Mouse (Mus musculus) midbrain, embryonic 10.5 days (tissue): ENCODE measurements around the gene Car14. TPM values are rescaled to one million over a fixed set of nuclear protein-coding genes. Genes with fewer than 3 reads are reported as not detected.
"Not testable (repeated sequence)": the region's sequence is repeated elsewhere in the genome, so short reads cannot be mapped to it uniquely, and the experiment has no call there.

Source experiments
- DNase-seq: peaks from one replicate; pipeline ENCODE4 v3.0.0-alpha.2; 2017; ENCODE audit warnings: low spot score
- H3K27ac ChIP-seq: fragments of 300-500 bp; sonication (generic); replicated peaks from 2 replicates; pipeline ENCODE4 v1.5.1; 2016; ENCODE audit warnings: mild to moderate bottlenecking
- H3K27me3 ChIP-seq: fragments of 300-500 bp; sonication (generic); 2 replicates; pipeline ENCODE4 v1.6.1; 2016; ENCODE audit warnings: low read depth, mild to moderate bottlenecking; ENCODE audit not compliant: poor library complexity, severe bottlenecking
- H3K36me3 ChIP-seq: fragments of 300-500 bp; sonication (generic); 2 replicates; pipeline ENCODE4 v1.6.1; 2016; ENCODE audit warnings: mild to moderate bottlenecking, moderate library complexity
- H3K4me1 ChIP-seq: fragments of 300-500 bp; sonication (generic); 2 replicates; pipeline ENCODE4 v1.6.1; 2016
- H3K4me3 ChIP-seq: fragments of 300-500 bp; sonication (generic); 2 replicates; pipeline ENCODE4 v1.5.1; 2016; ENCODE audit warnings: mild to moderate bottlenecking, moderate library complexity
- H3K9me3 ChIP-seq: fragments of 300-500 bp; sonication (generic); replicated peaks from 2 replicates; pipeline ENCODE4 v1.6.1; 2016; ENCODE audit warnings: mild to moderate bottlenecking
- WGBS: fragments of 180-500 bp; shearing (Covaris S2); methylation state at CpG from one replicate; pipeline ENCODE4 v1.1.7; 2016; 5-methylcytosine and 5-hydroxymethylcytosine counted together
- polyA plus RNA-seq: library from polyadenylated mRNA; unstranded; fragments of >200 nt; fragmentation: Nextera tagmentation; extraction: Ambion mirVana; gene quantifications from 2 replicates; pipeline ENCODE4 v1.2.1, GENCODE M21; 2016

Car14 gene
- polyA plus RNA-seq, 1 experiment from 2014 or later: 93.9 TPM

GRCm38 (mm10) chr3:95879063-95879462 is 25.4 kb downstream of the Car14 start:
- H3K27ac ChIP-seq: no peak overlapping the region
- no peak for DNase-seq
- H3K36me3 ChIP-seq: peaks cover 10% of the 10 kb centered on the region; the same call in 1 of the 2 replicates
- H3K9me3 ChIP-seq: no peaks in the 10 kb centered on the region
- peaks cover 25% of the 10 kb centered on the region for H3K4me1 ChIP-seq
- WGBS: 89% methylated on average over 4 of the region's 4 CpGs
- H3K27me3 ChIP-seq: peaks cover 13% of the 10 kb centered on the region
- no peak overlapping the region for H3K4me3 ChIP-seq

- H3K27ac ChIP-seq: peak overlapping the region; percentile 87; the same call in 1 of the 2 replicates
- WGBS: 84% methylated on average over 7 of the region's 7 CpGs
These were observed 32.4 kb downstream of the Car14 start for GRCm38 (mm10) chr3:95872048-95872447.

GRCm38 (mm10) chr3:95871392-95871867 is 33.1 kb downstream of the Car14 start, which contains the start of gene Mrps21:
Gene Mrps21, minus strand, starts transcription at chr3:95871519.
- under 1% methylated on average over 33 of the region's 33 CpGs for WGBS

More at GRCm38 (mm10) chr3:95872048-95872447, 32.4 kb downstream of the Car14 start:
- peaks cover 37% of the 10 kb centered on the region for H3K36me3 ChIP-seq
- H3K9me3 ChIP-seq: no peaks in the 10 kb centered on the region
- no peak for DNase-seq
- H3K27me3 ChIP-seq: no peaks in the 10 kb centered on the region
- peak overlapping the region; percentile 81 for H3K4me3 ChIP-seq
- H3K4me1 ChIP-seq: peaks cover 19% of the 10 kb centered on the region

GRCm38 (mm10) chr3:95870976-95871375 is 33.5 kb downstream of the Car14 start:
- no peaks in the 10 kb centered on the region for H3K9me3 ChIP-seq
- H3K36me3 ChIP-seq: peaks cover 47% of the 10 kb centered on the region
- H3K27ac ChIP-seq: peak overlapping the region; percentile 87
- peak overlapping the region; percentile 81 for H3K4me3 ChIP-seq
- 9% methylated on average over 15 of the region's 15 CpGs for WGBS
- no peak for DNase-seq
- peaks cover 19% of the 10 kb centered on the region for H3K4me1 ChIP-seq
- H3K27me3 ChIP-seq: no peaks in the 10 kb centered on the region

More at GRCm38 (mm10) chr3:95871392-95871867, 33.1 kb downstream of the Car14 start, which contains the start of gene Mrps21:
- H3K4me1 ChIP-seq: peaks cover 19% of the 10 kb centered on the region
- peak; percentile 88 for DNase-seq
- peak within 1 kb of the TSS; percentile 81 for H3K4me3 ChIP-seq
- peak within 1 kb of the TSS; percentile 87 for H3K27ac ChIP-seq
- H3K9me3 ChIP-seq: no peaks in the 10 kb centered on the region
- peaks cover 43% of the 10 kb centered on the region for H3K36me3 ChIP-seq
- H3K27me3 ChIP-seq: no peaks in the 10 kb centered on the region

- Histone ChIP-seq H3K27ac (no peak overlapping the region), H3K36me3 (peaks cover 76% of the 10 kb centered on the region), H3K9me3 (no peaks in the 10 kb centered on the region), H3K27me3 (no peaks in the 10 kb centered on the region), H3K4me1 (peaks cover 18% of the 10 kb centered on the region), H3K4me3 (no peak overlapping the region)
- no peak for DNase-seq
- 92% methylated on average over 2 of the region's 2 CpGs for WGBS
These were observed 37.1 kb downstream of the Car14 start for GRCm38 (mm10) chr3:95867408-95867807.

GRCm38 (mm10) chr3:95866071-95866470 is 38.4 kb downstream of the Car14 start:
- H3K27ac ChIP-seq: no peak overlapping the region
- no peaks in the 10 kb centered on the region for H3K9me3 ChIP-seq
- no peak overlapping the region for H3K4me3 ChIP-seq
- peaks cover 10% of the 10 kb centered on the region for H3K4me1 ChIP-seq
- H3K36me3 ChIP-seq: peaks cover 88% of the 10 kb centered on the region
- H3K27me3 ChIP-seq: no peaks in the 10 kb centered on the region
- DNase-seq: no peak
- 94% methylated on average over 5 of the region's 5 CpGs for WGBS

GRCm38 (mm10) chr3:95865571-95865970 is 38.9 kb downstream of the Car14 start:
- H3K36me3 ChIP-seq: peaks cover 88% of the 10 kb centered on the region
- H3K4me3 ChIP-seq: no peak overlapping the region
- no peak overlapping the region for H3K27ac ChIP-seq
- no peaks in the 10 kb centered on the region for H3K9me3 ChIP-seq
- no peaks in the 10 kb centered on the region for H3K27me3 ChIP-seq
- 94% methylated on average over 20 of the region's 20 CpGs for WGBS
- no peak for DNase-seq
- peaks cover 5% of the 10 kb centered on the region for H3K4me1 ChIP-seq

GRCm38 (mm10) chr3:95865050-95865449 is 39.4 kb downstream of the Car14 start:
- Histone ChIP-seq H3K9me3 (no peaks in the 10 kb centered on the region), H3K36me3 (peaks cover 85% of the 10 kb centered on the region), H3K27me3 (no peaks in the 10 kb centered on the region), H3K4me1 (no peaks in the 10 kb centered on the region), H3K27ac (no peak overlapping the region), H3K4me3 (no peak overlapping the region)
- WGBS: 90% methylated on average over 5 of the region's 5 CpGs
- no peak for DNase-seq

- DNase-seq: no peak
These were observed 40.9 kb downstream of the Car14 start for GRCm38 (mm10) chr3:95863578-95863977.

GRCm38 (mm10) chr3:95861796-95862195 is 42.7 kb downstream of the Car14 start:
- no peak overlapping the region for H3K4me3 ChIP-seq
- DNase-seq: peak; percentile 52
- no peaks in the 10 kb centered on the region for H3K27me3 ChIP-seq
- no peak overlapping the region for H3K27ac ChIP-seq
- H3K36me3 ChIP-seq: peaks cover 53% of the 10 kb centered on the region
- 41% methylated on average over 2 of the region's 2 CpGs for WGBS
- no peaks in the 10 kb centered on the region for H3K4me1 ChIP-seq
- H3K9me3 ChIP-seq: no peaks in the 10 kb centered on the region

More at GRCm38 (mm10) chr3:95863578-95863977, 40.9 kb downstream of the Car14 start:
- no peak overlapping the region for H3K27ac ChIP-seq
- H3K4me1 ChIP-seq: no peaks in the 10 kb centered on the region
- H3K4me3 ChIP-seq: no peak overlapping the region
- H3K27me3 ChIP-seq: no peaks in the 10 kb centered on the region
- H3K36me3 ChIP-seq: peaks cover 71% of the 10 kb centered on the region
- H3K9me3 ChIP-seq: no peaks in the 10 kb centered on the region
- 84% methylated on average over 7 of the region's 7 CpGs for WGBS

- DNase-seq: no peak
- H3K4me3 ChIP-seq: no peak overlapping the region
- no peaks in the 10 kb centered on the region for H3K9me3 ChIP-seq
- 73% methylated on average over 10 of the region's 10 CpGs for WGBS
- H3K4me1 ChIP-seq: peaks cover 1% of the 10 kb centered on the region
- no peak overlapping the region for H3K27ac ChIP-seq
- H3K27me3 ChIP-seq: no peaks in the 10 kb centered on the region
- peaks cover 47% of the 10 kb centered on the region for H3K36me3 ChIP-seq
These were observed 43.3 kb downstream of the Car14 start for GRCm38 (mm10) chr3:95861216-95861615.

GRCm38 (mm10) chr3:95860323-95860722 is 44.2 kb downstream of the Car14 start:
- no peak overlapping the region for H3K4me3 ChIP-seq

GRCm38 (mm10) chr3:95858278-95858677 is 46.2 kb downstream of the Car14 start:
- Histone ChIP-seq H3K4me1 (peaks cover 16% of the 10 kb centered on the region), H3K36me3 (peaks cover 25% of the 10 kb centered on the region)
- H3K27me3 ChIP-seq, H3K9me3 ChIP-seq, DNase-seq, H3K27ac ChIP-seq, H3K4me3 ChIP-seq: not testable (repeated sequence)
- 94% methylated on average over 3 of the region's 3 CpGs for WGBS

More at GRCm38 (mm10) chr3:95860323-95860722, 44.2 kb downstream of the Car14 start:
- WGBS: 90% methylated on average over 3 of the region's 3 CpGs
- Histone ChIP-seq H3K27ac (no peak overlapping the region), H3K27me3 (no peaks in the 10 kb centered on the region), H3K4me1 (peaks cover 5% of the 10 kb centered on the region), H3K36me3 (peaks cover 39% of the 10 kb centered on the region), H3K9me3 (no peaks in the 10 kb centered on the region)
- no peak for DNase-seq
